Mouse (Mus musculus) intestine, embryonic 15.5 days (tissue): ENCODE measurements at regions not wholly inside any gene's neighbourhood (a gene's known extent, or its start where the extent isn't known, plus 50 kb on each side); places are given as distances from the start of the nearest gene placed in this dataset.
A peak's percentile ranks its signal among the peaks of the same experiment; 100 is the strongest.

ENCODE experiments used
- ATAC-seq: fragments of 200-750 bp; cut with Nextera tagmentation; 2 replicates; pipeline ENCODE4 v1.8.0; 2017; ENCODE audit warnings: moderate TSS enrichment, moderate library complexity
- H3K27ac ChIP-seq: fragments of 300-500 bp; sonication (generic); 2 replicates; pipeline ENCODE4 v1.5.1; 2015; ENCODE audit warnings: mild to moderate bottlenecking, inconsistent platforms
- H3K27me3 ChIP-seq: fragments of 300-500 bp; sonication (generic); replicated peaks from 2 replicates; pipeline ENCODE4 v1.6.1; 2015; ENCODE audit warnings: inconsistent platforms
- H3K36me3 ChIP-seq: fragments of 300-500 bp; sonication (generic); 2 replicates; pipeline ENCODE4 v1.6.1; 2015; ENCODE audit warnings: inconsistent platforms
- H3K4me1 ChIP-seq: fragments of 300-500 bp; sonication (generic); replicated peaks from 2 replicates; pipeline ENCODE4 v1.6.1; 2015; ENCODE audit warnings: inconsistent platforms
- H3K4me2 ChIP-seq: fragments of 300-500 bp; sonication (generic); replicated peaks from 2 replicates; pipeline ENCODE4 v1.6.1; 2015; ENCODE audit warnings: mild to moderate bottlenecking, inconsistent platforms
- H3K4me3 ChIP-seq: fragments of 300-500 bp; sonication (generic); replicated peaks from 2 replicates; pipeline ENCODE4 v1.5.1; 2015; ENCODE audit warnings: inconsistent platforms
- H3K9ac ChIP-seq: fragments of 300-500 bp; sonication (generic); 2 replicates; pipeline ENCODE4 v1.6.1; 2015; ENCODE audit warnings: inconsistent platforms
- H3K9me3 ChIP-seq: fragments of 300-500 bp; sonication (generic); 2 replicates; pipeline ENCODE4 v1.6.1; 2016; ENCODE audit warnings: inconsistent platforms
- WGBS: fragments of 180-500 bp; shearing (Covaris S2); methylation state at CpG from one replicate; pipeline ENCODE4 v1.1.7; 2015; 5-methylcytosine and 5-hydroxymethylcytosine counted together

DNA sequence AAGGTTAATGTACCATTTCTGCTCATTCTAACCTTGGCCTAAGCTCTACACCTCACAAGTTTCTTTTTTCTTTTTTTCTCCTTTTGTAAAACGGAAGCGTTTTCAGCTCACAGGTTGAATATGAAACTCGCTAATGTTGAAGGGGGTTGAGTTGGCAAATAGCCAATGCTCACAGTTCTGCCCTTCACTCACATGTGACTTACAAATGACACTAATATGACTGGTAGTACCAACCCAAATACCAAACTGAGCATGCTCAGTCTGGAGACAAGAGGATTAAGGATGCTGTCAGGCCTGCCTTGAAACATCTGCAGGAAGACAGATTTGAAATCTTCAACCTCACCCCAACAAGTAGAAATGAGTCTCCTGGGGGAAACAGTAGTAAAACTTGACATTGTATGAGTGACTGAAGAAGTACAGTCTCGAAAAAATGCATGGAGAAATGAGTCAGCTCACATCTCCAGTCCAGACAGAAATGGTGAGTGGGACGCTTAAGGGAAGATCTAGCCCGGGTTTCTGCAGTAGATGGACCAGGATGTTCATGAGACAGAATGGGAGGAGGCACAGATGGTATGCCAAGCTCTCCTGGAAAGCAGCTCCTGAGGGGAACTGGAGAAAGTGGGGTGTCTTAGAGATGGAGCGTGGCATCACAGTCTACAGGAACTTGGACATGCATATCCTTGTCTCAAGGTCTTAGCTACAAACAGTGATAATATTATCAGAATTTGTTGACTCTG is 120.9 kb upstream of the Parp11 start:
- WGBS: 60% methylated on average over 7 of the region's 7 CpGs
- Histone ChIP-seq H3K36me3 (no peaks in the 10 kb centered on the region), H3K9me3 (no peaks in the 10 kb centered on the region), H3K4me3 (no peak overlapping the region), H3K27me3 (no peaks in the 10 kb centered on the region), H3K9ac (no peak overlapping the region), H3K4me2 (peak overlapping the region; percentile 0; the same call in 1 of the 2 replicates), H3K27ac (peak overlapping the region; percentile 55), H3K4me1 (peaks cover 32% of the 10 kb centered on the region)
- no peak for ATAC-seq

DNA sequence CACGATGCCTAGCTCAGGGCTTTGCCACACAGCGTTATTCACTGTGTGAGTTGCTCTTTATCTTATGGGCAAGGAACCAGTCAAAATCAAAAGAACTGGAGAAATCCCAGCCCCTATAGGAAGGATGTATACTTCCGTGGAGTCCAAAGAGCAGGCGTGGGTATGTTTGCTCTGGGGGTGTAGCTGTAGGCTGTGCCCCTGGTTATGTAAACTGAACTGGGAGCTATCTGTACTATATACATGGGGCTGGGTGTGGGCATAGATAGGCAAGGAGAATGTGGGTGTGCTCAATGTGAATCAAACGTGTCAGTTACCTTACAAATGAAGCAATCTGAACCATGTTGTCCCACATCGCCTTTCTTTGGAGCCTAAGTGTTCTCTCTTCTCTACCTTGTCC is 120.3 kb upstream of the Parp11 start:
- Histone ChIP-seq H3K4me3 (no peak overlapping the region), H3K9ac (no peak overlapping the region), H3K9me3 (no peaks in the 10 kb centered on the region), H3K4me1 (peaks cover 34% of the 10 kb centered on the region), H3K27ac (peak overlapping the region; percentile 64), H3K27me3 (no peaks in the 10 kb centered on the region), H3K4me2 (peak overlapping the region; percentile 12), H3K36me3 (no peaks in the 10 kb centered on the region)
- peak; percentile 87 for ATAC-seq
- 48% methylated on average over 6 of the region's 6 CpGs for WGBS

DNA sequence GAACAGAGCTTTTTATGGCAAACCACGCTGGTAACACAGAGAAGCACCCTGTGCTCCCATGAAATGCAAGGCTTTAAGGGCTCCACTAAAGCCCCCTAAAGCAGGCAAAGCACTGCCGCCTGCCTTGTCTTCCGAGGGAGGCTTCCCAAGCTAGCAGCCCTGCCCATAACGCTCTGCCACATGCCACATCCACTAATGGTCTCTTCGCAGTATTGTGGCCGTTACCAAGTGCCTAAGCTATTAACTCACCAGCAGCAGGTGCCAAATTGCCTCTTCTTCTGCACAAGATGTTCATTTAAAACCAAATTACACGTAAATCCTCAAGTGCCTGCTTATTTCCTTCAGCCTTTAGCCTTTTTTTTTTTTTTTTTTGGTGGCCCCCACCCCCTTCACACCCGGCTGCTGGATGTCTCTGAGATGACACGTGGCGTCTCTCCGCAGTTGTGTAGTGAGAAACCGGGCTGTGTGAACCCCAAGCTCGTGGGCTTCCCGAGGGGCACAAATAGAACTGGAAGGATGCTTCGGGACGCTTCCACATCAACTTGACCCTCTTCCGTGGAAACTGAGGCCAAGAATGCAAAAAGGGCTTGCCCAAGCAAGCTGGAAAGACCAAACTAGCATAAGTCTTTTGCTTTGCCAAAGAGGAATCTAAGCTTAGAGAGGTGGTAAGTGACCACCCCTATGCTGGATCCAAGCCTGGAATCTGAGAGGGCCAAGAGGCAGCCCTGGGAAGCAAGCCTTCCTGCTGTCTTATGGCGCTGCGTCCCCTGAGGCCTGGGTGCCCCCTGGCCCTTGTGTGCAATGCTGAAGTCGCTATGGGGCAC is 117.2 kb upstream of the Parp11 start:
- H3K36me3 ChIP-seq: no peaks in the 10 kb centered on the region
- no peaks in the 10 kb centered on the region for H3K9me3 ChIP-seq
- WGBS: 54% methylated on average over 20 of the region's 20 CpGs
- peak overlapping the region; percentile 18; the same call in 1 of the 2 replicates for H3K9ac ChIP-seq
- H3K27me3 ChIP-seq: no peaks in the 10 kb centered on the region
- H3K4me3 ChIP-seq: peak overlapping the region; percentile 43; the same call in 1 of the 2 replicates
- peak overlapping the region; percentile 87 for H3K27ac ChIP-seq
- peak; percentile 1; the same call in 1 of the 2 replicates for ATAC-seq
- H3K4me1 ChIP-seq: peaks cover 26% of the 10 kb centered on the region
- peak overlapping the region; percentile 86 for H3K4me2 ChIP-seq

DNA sequence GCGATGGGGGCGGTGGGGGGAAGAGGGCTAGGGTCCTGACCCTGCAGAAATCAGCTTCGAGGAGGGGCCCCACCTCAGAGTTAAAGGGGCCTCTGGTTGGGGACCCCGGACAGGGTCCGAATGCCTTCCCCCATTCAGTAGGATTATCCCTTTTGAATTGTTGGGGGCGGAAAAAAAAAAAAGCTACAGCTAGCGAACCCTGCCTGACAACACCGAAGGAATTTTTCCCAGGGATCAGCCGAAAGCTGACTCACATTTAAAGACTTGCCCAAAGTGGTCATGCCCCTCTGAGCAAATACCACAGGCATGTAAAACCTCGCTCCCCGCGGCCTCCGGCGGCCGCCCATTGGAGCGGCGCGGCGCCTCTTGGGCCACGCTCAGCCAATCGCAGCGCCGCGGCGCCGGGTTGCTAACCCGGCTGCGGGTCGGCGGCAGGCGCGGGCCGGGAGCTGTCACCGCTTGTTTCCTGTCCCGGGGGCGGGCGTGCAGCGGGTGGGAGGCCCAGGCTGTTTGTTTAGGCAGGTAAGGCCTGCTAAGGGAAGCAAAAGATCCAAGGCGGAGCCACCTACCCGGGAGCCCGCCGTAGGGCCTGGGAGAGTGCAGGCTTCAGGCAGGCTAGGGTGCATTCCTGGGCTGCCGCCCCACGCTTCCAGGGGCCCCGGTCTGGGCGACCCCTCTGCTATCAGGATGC is 116.5 kb upstream of the Parp11 start:
- Histone ChIP-seq H3K9ac (peak overlapping the region; percentile 62), H3K27me3 (no peaks in the 10 kb centered on the region), H3K9me3 (no peaks in the 10 kb centered on the region), H3K36me3 (no peaks in the 10 kb centered on the region), H3K4me1 (peaks cover 22% of the 10 kb centered on the region), H3K27ac (peak overlapping the region; percentile 87), H3K4me3 (peak overlapping the region; percentile 43), H3K4me2 (peak overlapping the region; percentile 86)
- under 1% methylated on average over 46 of the region's 46 CpGs for WGBS
- ATAC-seq: peak; percentile 88

DNA sequence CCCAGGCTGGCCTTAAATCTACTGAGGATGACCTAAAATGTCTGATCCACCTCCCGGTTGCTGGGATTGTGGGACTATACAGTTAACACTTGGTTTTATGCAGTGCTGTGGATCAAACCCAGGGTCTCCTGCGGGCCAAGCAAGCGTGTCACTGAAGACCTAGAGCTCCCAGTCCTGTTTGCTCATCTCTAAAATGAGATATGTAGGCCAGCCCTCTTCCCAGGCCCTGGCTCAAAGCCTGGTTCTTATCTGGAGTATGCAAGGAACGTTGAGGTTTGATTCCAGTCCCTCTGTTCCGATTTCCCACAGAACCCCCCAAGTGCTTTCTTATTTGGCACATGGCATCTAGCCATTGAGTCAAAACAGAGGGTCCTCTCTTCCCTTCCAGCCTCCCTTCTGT is 115.5 kb upstream of the Parp11 start:
- Histone ChIP-seq H3K4me3 (no peak overlapping the region), H3K4me1 (peaks cover 22% of the 10 kb centered on the region), H3K9me3 (no peaks in the 10 kb centered on the region), H3K27me3 (no peaks in the 10 kb centered on the region), H3K27ac (peak overlapping the region; percentile 87), H3K36me3 (no peaks in the 10 kb centered on the region), H3K4me2 (no peak overlapping the region), H3K9ac (no peak overlapping the region)
- ATAC-seq: no peak
- 71% methylated on average over 5 of the region's 5 CpGs for WGBS

DNA sequence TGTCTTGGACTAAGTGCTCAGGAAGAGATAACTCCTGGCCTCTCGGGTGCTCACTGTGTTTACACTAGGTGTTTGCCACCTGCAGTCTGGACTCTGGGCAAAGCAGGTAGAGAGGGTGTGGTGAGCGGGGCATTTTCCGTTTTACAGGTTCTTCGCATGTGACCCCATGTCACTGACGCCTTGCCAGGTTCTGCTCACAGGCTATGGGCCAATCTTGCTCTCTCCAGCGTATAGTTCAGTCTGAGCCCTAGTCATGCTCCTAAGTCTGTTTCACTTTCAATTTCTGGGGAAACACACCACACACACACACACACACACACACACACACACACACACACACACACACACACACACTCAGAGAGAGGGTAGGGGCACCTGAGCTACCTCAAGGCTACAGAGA is 112.4 kb upstream of the Parp11 start:
- H3K4me3 ChIP-seq: no peak overlapping the region
- H3K36me3 ChIP-seq: no peaks in the 10 kb centered on the region
- H3K27me3 ChIP-seq: no peaks in the 10 kb centered on the region
- peaks cover 37% of the 10 kb centered on the region for H3K4me1 ChIP-seq
- 59% methylated on average over 6 of the region's 6 CpGs for WGBS
- no peaks in the 10 kb centered on the region for H3K9me3 ChIP-seq
- 0 out of 2 replicates have a peak overlapping the region, but pooled peaks have one; percentile 4 for H3K27ac ChIP-seq
- H3K9ac ChIP-seq: no peak overlapping the region
- no peak overlapping the region for H3K4me2 ChIP-seq
- peak; percentile 6; the same call in 1 of the 2 replicates for ATAC-seq

DNA sequence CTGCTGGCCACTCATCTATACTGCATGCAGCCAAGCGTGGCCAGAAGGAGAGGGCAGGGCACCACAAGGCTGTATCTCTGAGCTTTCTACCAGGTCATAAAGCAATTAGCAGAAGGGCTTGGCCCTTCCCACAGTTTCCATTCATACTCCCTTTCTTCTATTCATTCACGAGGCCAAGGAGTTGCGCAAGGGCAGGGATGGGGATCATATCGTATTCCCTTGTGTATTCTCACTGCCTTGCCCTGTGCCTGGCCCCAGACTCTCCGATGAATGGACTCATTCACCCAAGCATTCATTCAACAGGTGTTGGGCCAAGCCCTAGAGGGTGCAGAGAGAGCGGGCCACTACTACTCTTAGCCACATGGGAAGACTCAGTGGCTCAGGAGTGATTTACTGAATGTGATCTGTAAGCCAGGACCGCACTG is 111.2 kb upstream of the Parp11 start:
- H3K9me3 ChIP-seq: no peaks in the 10 kb centered on the region
- no peaks in the 10 kb centered on the region for H3K36me3 ChIP-seq
- no peak overlapping the region; the same call in 1 of the 2 replicates for H3K4me2 ChIP-seq
- no peak overlapping the region for H3K4me3 ChIP-seq
- WGBS: 49% methylated on average over 7 of the region's 7 CpGs
- no peaks in the 10 kb centered on the region for H3K27me3 ChIP-seq
- H3K27ac ChIP-seq: peak overlapping the region; percentile 65
- peak; percentile 92 for ATAC-seq
- no peak overlapping the region for H3K9ac ChIP-seq
- H3K4me1 ChIP-seq: peaks cover 31% of the 10 kb centered on the region

DNA sequence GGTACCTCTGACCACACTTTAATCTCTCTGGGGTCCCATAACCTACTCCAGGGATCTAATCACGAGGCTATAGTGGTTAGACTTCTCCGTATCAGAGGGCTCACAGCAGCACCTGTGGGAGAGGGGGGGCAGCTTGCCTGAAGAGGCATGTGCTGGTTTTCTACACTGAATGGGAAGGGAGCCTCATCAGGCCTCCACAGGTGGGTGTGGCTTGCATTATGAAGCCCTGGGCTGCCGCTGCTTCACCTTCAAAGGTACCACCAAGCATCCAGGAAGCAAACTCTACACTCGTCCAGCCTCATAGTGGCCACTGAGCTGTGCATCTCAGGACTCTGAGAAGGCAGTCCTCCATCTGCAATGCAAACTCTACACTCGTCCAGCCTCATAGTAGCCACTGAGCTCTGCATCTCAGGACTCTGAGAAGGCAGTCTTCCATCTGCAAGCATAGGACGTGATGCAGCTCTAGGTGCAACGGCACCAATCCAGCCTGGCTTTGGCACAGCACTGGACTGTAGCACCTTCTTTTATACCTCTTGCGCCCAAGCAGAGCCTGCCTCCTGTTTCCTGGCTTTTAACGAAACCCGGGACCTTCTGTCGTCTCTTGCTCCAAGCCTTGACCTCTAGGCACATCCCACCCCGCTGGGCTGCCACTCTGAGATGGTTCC is 110.5 kb upstream of the Parp11 start:
- Histone ChIP-seq H3K27me3 (no peaks in the 10 kb centered on the region), H3K4me2 (no peak overlapping the region), H3K9me3 (no peaks in the 10 kb centered on the region), H3K4me1 (peaks cover 32% of the 10 kb centered on the region), H3K9ac (no peak overlapping the region), H3K36me3 (no peaks in the 10 kb centered on the region), H3K27ac (peak overlapping the region; percentile 65), H3K4me3 (no peak overlapping the region)
- ATAC-seq: peak; percentile 43
- 56% methylated on average over 12 of the region's 12 CpGs for WGBS

DNA sequence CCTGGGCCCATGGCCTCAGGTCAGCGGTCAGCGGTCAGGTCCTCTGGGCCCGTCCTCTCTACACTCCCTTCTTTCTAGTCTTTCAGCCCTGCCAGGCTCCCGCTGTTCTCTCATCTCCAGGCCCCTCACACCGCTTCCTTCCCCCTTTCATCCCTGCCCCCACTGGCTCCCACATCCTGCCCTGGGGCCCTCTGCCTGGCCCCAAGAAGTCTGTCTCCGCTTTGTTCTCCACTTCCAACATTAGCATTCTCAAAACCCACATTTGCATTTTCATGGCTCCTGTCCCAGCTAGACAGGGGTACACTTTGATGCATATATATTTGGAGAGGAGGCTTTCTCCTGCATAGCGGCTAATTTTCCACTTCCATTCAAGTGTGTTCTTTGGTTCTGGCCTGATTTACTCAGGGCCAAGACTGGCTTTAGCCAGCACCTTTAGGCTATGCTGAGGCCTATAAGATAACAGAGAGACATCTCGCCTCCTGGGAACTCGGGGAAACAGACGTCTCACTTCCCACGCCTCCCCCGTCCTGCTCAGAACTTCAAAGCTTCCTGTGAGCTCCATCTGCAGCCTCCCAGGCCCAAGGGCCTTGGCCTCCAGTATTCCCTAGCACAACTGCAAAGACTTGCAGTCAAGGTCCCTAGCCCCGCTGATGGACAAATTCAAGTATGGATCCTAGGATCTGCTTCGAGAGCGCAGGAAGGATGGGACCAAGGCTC is 109.8 kb upstream of the Parp11 start:
- H3K9me3 ChIP-seq: no peaks in the 10 kb centered on the region
- H3K9ac ChIP-seq: no peak overlapping the region
- H3K27me3 ChIP-seq: no peaks in the 10 kb centered on the region
- peaks cover 36% of the 10 kb centered on the region for H3K4me1 ChIP-seq
- no peak overlapping the region for H3K4me3 ChIP-seq
- H3K36me3 ChIP-seq: no peaks in the 10 kb centered on the region
- peak overlapping the region; percentile 65 for H3K27ac ChIP-seq
- no peak overlapping the region for H3K4me2 ChIP-seq
- no peak for ATAC-seq
- WGBS: 47% methylated on average over 15 of the region's 15 CpGs

DNA sequence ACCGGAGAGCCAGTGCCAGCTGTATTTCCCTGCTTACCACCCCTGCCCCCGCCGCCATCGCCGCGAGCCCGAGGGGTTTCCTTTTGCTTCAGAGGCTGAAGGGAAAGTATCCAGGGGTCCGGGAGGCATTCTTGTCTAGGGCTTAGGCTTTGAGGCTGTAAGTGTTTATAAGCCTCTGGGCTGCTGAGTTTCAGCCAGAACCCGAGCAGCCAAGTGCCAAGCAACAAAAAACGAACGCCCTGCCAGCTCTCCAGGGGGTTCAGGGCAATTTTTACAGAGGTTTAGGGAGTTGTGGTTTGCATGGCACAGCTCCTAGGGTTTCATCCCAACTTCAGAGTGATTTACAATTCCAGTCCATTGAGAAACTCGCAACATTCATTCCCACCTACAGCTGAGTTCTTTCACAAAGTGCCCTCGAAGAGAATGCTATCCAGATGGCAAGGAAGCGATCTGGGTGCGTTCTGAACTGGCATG is 109.2 kb upstream of the Parp11 start:
- H3K9me3 ChIP-seq: no peaks in the 10 kb centered on the region
- 46% methylated on average over 15 of the region's 15 CpGs for WGBS
- H3K4me3 ChIP-seq: no peak overlapping the region
- no peak overlapping the region; the same call in 1 of the 2 replicates for H3K9ac ChIP-seq
- no peaks in the 10 kb centered on the region for H3K36me3 ChIP-seq
- no peak for ATAC-seq
- peaks cover 36% of the 10 kb centered on the region for H3K4me1 ChIP-seq
- H3K27me3 ChIP-seq: no peaks in the 10 kb centered on the region
- peak overlapping the region; percentile 24; the same call in 1 of the 2 replicates for H3K27ac ChIP-seq
- no peak overlapping the region for H3K4me2 ChIP-seq

DNA sequence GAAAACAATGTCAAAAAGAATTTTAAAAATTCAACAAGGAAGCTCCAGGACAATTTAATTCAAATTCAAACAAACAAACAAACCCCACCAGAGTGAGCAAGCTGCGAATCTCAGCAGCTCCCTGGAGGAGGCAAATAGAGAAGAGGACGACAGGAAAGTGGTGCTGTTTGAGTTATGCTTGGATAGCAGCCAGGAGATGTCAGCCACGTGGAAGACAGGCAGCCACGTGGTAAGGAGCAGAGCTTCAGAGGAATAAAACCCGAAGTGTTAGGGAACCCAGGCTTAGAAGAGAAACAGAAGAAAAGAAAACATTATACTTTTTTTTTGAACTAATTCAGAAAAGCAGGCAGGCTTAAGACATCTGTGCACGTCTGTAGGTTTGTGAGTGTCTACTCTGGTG is 108.2 kb upstream of the Parp11 start:
- H3K27ac ChIP-seq: no peak overlapping the region
- no peak for ATAC-seq
- no peaks in the 10 kb centered on the region for H3K36me3 ChIP-seq
- H3K27me3 ChIP-seq: no peaks in the 10 kb centered on the region
- WGBS: 23% methylated on average over 6 of the region's 6 CpGs
- no peak overlapping the region for H3K4me3 ChIP-seq
- H3K9ac ChIP-seq: no peak overlapping the region
- H3K4me1 ChIP-seq: peaks cover 36% of the 10 kb centered on the region
- no peaks in the 10 kb centered on the region for H3K9me3 ChIP-seq
- H3K4me2 ChIP-seq: no peak overlapping the region
